Mouse (Mus musculus): ENCODE measurements around the gene Zfp428.

DNA sequence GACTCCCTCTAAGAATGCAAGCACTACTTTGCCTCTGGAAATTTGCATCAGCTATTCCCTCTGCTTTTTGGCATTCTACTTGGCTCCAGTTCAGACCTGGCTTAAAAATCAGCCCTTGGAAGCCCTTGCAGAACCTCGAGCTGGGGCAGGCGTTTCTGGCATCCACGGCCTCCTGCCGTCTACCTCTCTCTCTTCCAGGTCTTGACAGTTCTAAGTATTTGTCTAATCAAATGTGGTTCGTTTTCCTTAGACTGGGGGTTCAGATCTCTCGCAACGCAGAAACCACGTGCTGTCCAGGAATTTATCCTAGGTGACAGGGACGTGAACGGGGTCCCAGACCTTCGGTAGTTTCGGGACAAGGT, 349 bp upstream of the Zfp428 start:
- TF ChIP-seq GATA1 (IDR thresholded peaks at IDR 0.05; ENCODE audit: borderline replicate concordance, low read length) (no peak), FLI1 (IDR thresholded peaks at IDR 0.05; ENCODE audit: low read length) (no peak)

All from megakaryocyte, embryonic 14.5 days (primary cell).